Mouse (Mus musculus) embryo, embryonic 11 days (tissue): ENCODE data around the gene Nono.

Source experiments
- DNase-seq: peaks from one replicate; pipeline ENCODE4 v3.0.0-alpha.2; 2015

The Nono gene

DNA sequence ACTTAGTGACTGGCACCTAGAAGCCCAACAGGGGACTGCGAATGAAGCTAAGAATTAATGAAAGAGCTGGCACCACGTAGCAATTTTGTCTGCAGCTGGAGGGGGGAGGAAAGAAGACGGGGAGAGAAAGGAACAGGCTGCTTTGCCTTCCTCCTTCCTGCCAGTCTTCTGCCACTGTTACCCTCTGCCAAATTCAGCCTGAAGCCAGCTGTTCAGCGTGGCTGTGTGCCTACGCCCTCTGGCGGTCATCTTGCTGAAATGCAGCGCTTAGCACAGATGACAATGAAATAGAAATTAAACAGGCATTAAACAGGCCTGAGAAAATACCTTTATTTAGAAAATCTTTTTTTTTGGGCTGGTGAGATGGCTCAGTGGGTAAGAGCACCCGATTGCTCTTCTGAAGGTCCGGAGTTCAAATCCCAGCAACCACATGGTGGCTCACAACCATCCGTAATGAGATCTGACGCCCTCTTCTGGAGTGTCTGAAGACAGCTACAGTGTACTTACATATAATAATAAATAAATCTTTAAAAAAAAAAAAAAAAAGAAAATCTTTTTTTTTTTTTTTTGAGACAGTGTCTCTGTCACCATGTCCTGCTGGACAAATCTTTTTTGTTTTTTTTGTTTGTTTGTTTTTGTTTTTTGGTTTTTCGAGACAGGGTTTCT lies 57.5 kb downstream of the Nono start:
- DNase-seq: peak; percentile 53
